Mouse (Mus musculus) embryo, embryonic 10 days (tissue): ENCODE results near the gene Gjb4.

Source experiments
- DNase-seq: peaks from one replicate; pipeline ENCODE4 v3.0.0-alpha.2; 2015; ENCODE audit warnings: low spot score

The Gjb4 gene

GRCm38 (mm10) chr4:127311561-127311960 lies 42.3 kb downstream of the Gjb4 start:
- DNase-seq = no peak

- no peak for DNase-seq
Observed at GRCm38 (mm10) chr4:127306915-127307314, 47.0 kb downstream of the Gjb4 start.

- DNase-seq = no peak
Observed at GRCm38 (mm10) chr4:127303796-127304195, 50.1 kb downstream of the Gjb4 start.
